Mouse (Mus musculus): ENCODE measurements around the gene Cpox.

The Cpox gene

GRCm38 (mm10) chr16:58751314-58751713 lies 81.2 kb downstream of the Cpox start:
- DNase-seq (ENCODE audit: low spot score), result no peak

- no peak for DNase-seq (ENCODE audit: low spot score)
These were observed 86.1 kb downstream of the Cpox start for GRCm38 (mm10) chr16:58756191-58756590.

GRCm38 (mm10) chr16:58763076-58763475 lies 93.0 kb downstream of the Cpox start, which contains the start of gene Olfr172:
Gene Olfr172 (minus strand): TSS chr16:58763176.
- DNase-seq (ENCODE audit: low spot score), result no peak

Data from MN1 (cell line).